8 mouse cellular contexts compared by ENCODE assay signal in genomic region chr17:31834320-31835065, GRCm38 (mm10). TPM values are rescaled to one million over a fixed set of nuclear protein-coding genes. Genes with fewer than 3 reads are reported as not detected.
DNase-seq lines count a peak whose midpoint lies in the region; ATAC-seq and TF ChIP-seq lines count a peak whose summit lies in the region.

No protein-coding gene starts in this region.

- no peak overlapping the region for H3K4me2 ChIP-seq in heart, postnatal 0 days (ENCODE audit: low read depth, low read length)
- H3K4me2 ChIP-seq in liver, embryonic 16.5 days (ENCODE audit: low read depth, low read length), result no peak overlapping the region

- peaks cover 32% of the 10 kb centered on the region for H3K4me1 ChIP-seq in heart, postnatal 0 days (ENCODE audit: control insufficient read depth, insufficient read depth)
- H3K4me1 ChIP-seq in liver, embryonic 16.5 days (ENCODE audit: control insufficient read depth, low read depth, low read length), result peaks cover 11% of the 10 kb centered on the region

- H3K27ac ChIP-seq in heart, postnatal 0 days (ENCODE audit: low read depth), result peak overlapping the region; percentile 75
- H3K27ac ChIP-seq in liver, embryonic 16.5 days (ENCODE audit: low read length), result peak overlapping the region; percentile 63

- peak; percentile 82 for ATAC-seq in heart, postnatal 0 days (ENCODE audit: insufficient read depth, low read depth)
- no peak for ATAC-seq in liver, embryonic 16.5 days (ENCODE audit: low read depth)
- ATAC-seq in activated CD4-positive, CD25-positive, alpha-beta regulatory T cell, adult 4 months, result no peak

- H3K36me3 ChIP-seq in heart, postnatal 0 days (replicated peaks; ENCODE audit: control insufficient read depth, insufficient read depth, low read length), result no peaks in the 10 kb centered on the region
- no peaks in the 10 kb centered on the region for H3K36me3 ChIP-seq in liver, embryonic 16.5 days (ENCODE audit: control insufficient read depth, insufficient read depth)

- TF ChIP-seq CTCF in heart, postnatal 0 days (IDR thresholded peaks at IDR 0.05; ENCODE audit: low read depth), result no peak

- TF ChIP-seq EP300 in heart, postnatal 0 days (IDR thresholded peaks at IDR 0.05; ENCODE audit: low read depth), result no peak

- DNase-seq in 416B (ENCODE audit: low read depth), result peak; percentile 97
- peak; percentile 71 for DNase-seq in adrenal gland, adult 8-10 months
- peak; percentile 82 for DNase-seq in heart, postnatal 0 days (ENCODE audit: low spot score)
- no peak for DNase-seq in frontal cortex, postnatal 25 days (ENCODE audit: low spot score in 2 of 2)
- DNase-seq in cerebellum, postnatal 36 days, result no peak
- no peak for DNase-seq in cerebellum, postnatal 10 days

- no peaks in the 10 kb centered on the region for H3K27me3 ChIP-seq in heart, postnatal 0 days (ENCODE audit: control insufficient read depth, insufficient read depth, low read length)
- no peaks in the 10 kb centered on the region for H3K27me3 ChIP-seq in liver, embryonic 16.5 days (ENCODE audit: control insufficient read depth, insufficient read depth, low read depth, low read length)

- 60% methylated on average over 6 of the region's 6 CpGs for WGBS in heart, postnatal 0 days
- 38% methylated on average over 6 of the region's 6 CpGs for WGBS in liver, embryonic 16.5 days (ENCODE audit: insufficient replicate concordance)

- no peak overlapping the region for H3K9ac ChIP-seq in heart, postnatal 0 days (replicated peaks; ENCODE audit: low read depth, low read length)
- H3K9ac ChIP-seq in liver, embryonic 16.5 days (ENCODE audit: low read depth, low read length), result no peak overlapping the region

- no peaks in the 10 kb centered on the region for H3K9me3 ChIP-seq in heart, postnatal 0 days (replicated peaks; ENCODE audit: control insufficient read depth, low read length)
- H3K9me3 ChIP-seq in liver, embryonic 16.5 days (replicated peaks; ENCODE audit: control insufficient read depth, low read length), result no peaks in the 10 kb centered on the region

- no peak overlapping the region for H3K4me3 ChIP-seq in heart, postnatal 0 days (ENCODE audit: low read depth, low read length)
- no peak overlapping the region for H3K4me3 ChIP-seq in liver, embryonic 16.5 days (ENCODE audit: low read depth, low read length)

RNA-seq across cellular contexts. Expression of gene Sik1, which starts 21.1 kb away (rescaled TPM):
- 100 to 1,000 TPM in 1 of 4 experiments, 10 to 100 TPM in 2, 1 to 10 TPM in 1; 8.6 to 127 (median 15.7) TPM for total RNA-seq in adrenal gland, adult 8-10 months (2022)
- total RNA-seq in heart, postnatal 0 days (2014; rRNA removed; ENCODE audit: low replicate concordance), result 31.9 and 47.6 TPM in 2 replicates
- 7.7 and 10.9 TPM in 2 replicates for polyA plus RNA-seq in heart, postnatal 0 days (2015; fragmentation: Nextera tagmentation; extraction: Ambion mirVana)
- 5.4 and 5.9 TPM in 2 replicates for polyA plus RNA-seq in liver, embryonic 16.5 days (2015; fragmentation: Nextera tagmentation; extraction: Ambion mirVana)
- polyA plus RNA-seq in activated CD4-positive, CD25-positive, alpha-beta regulatory T cell, adult 4 months (2017; shearing (Covaris generic)), result 1 to 10 TPM; 3.2 to 4.1 TPM

Comparison
In these comparisons a context has a peak if more than half of its experiments do, and no peak if none do; other contexts are left out.
1. DNase-seq: peak in 416B (single experiment), adrenal gland, adult 8-10 months (single experiment) and heart, postnatal 0 days (single experiment); none in frontal cortex, postnatal 25 days (0 of 2), cerebellum, postnatal 36 days (0 of 2) and cerebellum, postnatal 10 days (0 of 2).